Mouse (Mus musculus) mammary gland, adult 2 months (tissue): Measurements from ENCODE around the gene Slc28a1. TPM values are rescaled to one million over a fixed set of nuclear protein-coding genes. Genes with fewer than 3 reads are reported as not detected.

Experiments
- polyA plus RNA-seq: library from polyadenylated mRNA; depleted of rRNA; stranded (reverse); fragments of >200 nt; gene quantifications from 2 replicates; pipeline ENCODE4 v1.2.3, GENCODE M21; 2012; ENCODE audit warnings: low replicate concordance; rRNA removed

Gene Slc28a1
- 0.06 and 0.11 TPM in 2 replicates for polyA plus RNA-seq

GRCm38 (mm10) chr7:81114555-81114954 lies at the start of gene Slc28a1:
Gene Slc28a1 (plus strand): TSS chr7:81114799.

GRCm38 (mm10) chr7:81213347-81214152 lies 99.0 kb downstream of the Slc28a1 start, which contains the start of gene Pde8a:
Gene Pde8a (plus strand): TSS chr7:81213596.

Other genes with a start within 250 kb of the Slc28a1 start
- 12.9 and 14.8 TPM in 2 replicates for gene Wdr73, start 213.5 kb upstream of the Slc28a1 start, polyA plus RNA-seq
- gene Nmb, start 209.7 kb upstream of the Slc28a1 start, polyA plus RNA-seq: 4.2 and 7.2 TPM in 2 replicates
- 34.2 and 62.4 TPM in 2 replicates for gene Sec11a, start 167.0 kb upstream of the Slc28a1 start, polyA plus RNA-seq
- gene Zfp592, start 121.1 kb upstream of the Slc28a1 start, polyA plus RNA-seq: 21.1 and 21.9 TPM in 2 replicates
- gene Alpk3, start 57.2 kb upstream of the Slc28a1 start, polyA plus RNA-seq: 0.10 and 5.3 TPM in 2 replicates
- gene Pde8a, start 98.8 kb downstream of the Slc28a1 start, polyA plus RNA-seq: 14.0 and 21.8 TPM in 2 replicates
- 759 and 1,015 TPM in 2 replicates for gene Rps17, start 230.5 kb downstream of the Slc28a1 start, polyA plus RNA-seq